Mouse (Mus musculus): ENCODE measurements at regions not wholly inside any gene's neighbourhood (a gene's known extent, or its start where the extent isn't known, plus 50 kb on each side); places are given as distances from the start of the nearest gene placed in this dataset.

GRCm38 (mm10) chr6:31075209-31075571 lies 116.3 kb upstream of the Klf14 start:
- TF ChIP-seq CTCF (IDR thresholded peaks at IDR 0.05; ENCODE audit: control insufficient read depth, insufficient read depth, insufficient replicate concordance, low read depth, low read length) (no peak), POLR2A (IDR thresholded peaks at IDR 0.05; ENCODE audit: control insufficient read depth, low read depth, low read length) (no peak)
